ENCODE assay signal across 3 mouse cellular contexts in the genomic region with DNA sequence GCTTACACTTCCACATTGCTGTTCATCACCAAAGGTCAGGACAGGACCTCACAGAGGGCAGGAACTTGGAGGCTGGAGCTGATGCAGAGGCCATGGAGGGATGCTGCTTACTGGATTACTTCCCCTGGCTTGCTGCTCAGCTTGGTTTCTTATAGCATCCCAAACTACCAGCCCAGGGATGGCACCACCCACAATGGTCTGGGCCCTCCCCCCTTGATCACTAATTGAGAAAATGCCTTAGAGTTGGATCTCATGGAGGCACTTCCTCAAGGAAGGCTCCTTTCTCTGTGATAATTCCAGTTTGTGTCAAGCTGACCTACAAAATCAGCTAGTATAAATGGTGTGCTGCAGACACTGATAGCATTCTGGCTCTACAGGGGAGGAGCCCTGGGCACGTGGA.
DNase-seq lines count a peak whose midpoint lies in the region; ATAC-seq and TF ChIP-seq lines count a peak whose summit lies in the region.
"Not testable (repeated sequence)": the region's sequence is repeated elsewhere in the genome, so short reads cannot be mapped to it uniquely, and the experiment has no call there.

No protein-coding gene starts in this region.

- H3K27me3 ChIP-seq in liver, postnatal 0 days (ENCODE audit: insufficient read depth, low read length); midbrain, embryonic 11.5 days (ENCODE audit: control insufficient read depth, insufficient read depth, low read length): not testable (repeated sequence)

- peak overlapping the region; percentile 29; the same call in 1 of the 2 replicates for H3K27ac ChIP-seq in liver, postnatal 0 days (ENCODE audit: low read depth)
- not testable (repeated sequence) for H3K27ac ChIP-seq in midbrain, embryonic 11.5 days (ENCODE audit: low read depth, low read length)

- ATAC-seq in liver, postnatal 0 days; midbrain, embryonic 11.5 days (ENCODE audit: low FRiP score): not testable (repeated sequence)

- H3K4me2 ChIP-seq in liver, postnatal 0 days (ENCODE audit: low read depth, low read length); midbrain, embryonic 11.5 days: not testable (repeated sequence)

- WGBS in liver, postnatal 0 days (ENCODE audit: insufficient replicate concordance): 53% methylated on average over 1 of the region's 1 CpGs
- 47% methylated on average over 1 of the region's 1 CpGs for WGBS in midbrain, embryonic 11.5 days

- not testable (repeated sequence) for H3K9me3 ChIP-seq in liver, postnatal 0 days (ENCODE audit: low read length); midbrain, embryonic 11.5 days (ENCODE audit: control insufficient read depth, low read length)

- not testable (repeated sequence) for H3K4me1 ChIP-seq in liver, postnatal 0 days (ENCODE audit: insufficient read depth); midbrain, embryonic 11.5 days (ENCODE audit: control insufficient read depth, insufficient read depth, low read length)

- H3K4me3 ChIP-seq in liver, postnatal 0 days (ENCODE audit: low read depth, low read length); midbrain, embryonic 11.5 days (ENCODE audit: low read depth, low read length): not testable (repeated sequence)

- not testable (repeated sequence) for TF ChIP-seq EP300 in liver, postnatal 0 days (IDR thresholded peaks at IDR 0.05; ENCODE audit: low read depth)

- not testable (repeated sequence) for TF ChIP-seq CTCF in liver, postnatal 0 days (IDR thresholded peaks at IDR 0.05; ENCODE audit: low read depth)

- H3K9ac ChIP-seq in liver, postnatal 0 days (replicated peaks); midbrain, embryonic 11.5 days (ENCODE audit: low read length): not testable (repeated sequence)

- peak; percentile 72 for DNase-seq in heart, adult 11 months
- DNase-seq in liver, postnatal 0 days: not testable (repeated sequence)
- peak; percentile 73 for DNase-seq in midbrain, embryonic 11.5 days (ENCODE audit: low spot score, missing footprints)

- H3K36me3 ChIP-seq in liver, postnatal 0 days (replicated peaks; ENCODE audit: insufficient read depth, low read length); midbrain, embryonic 11.5 days (ENCODE audit: control insufficient read depth, insufficient read depth, low read length): not testable (repeated sequence)
